Mouse (Mus musculus): Measurements from ENCODE around the gene Sh3bp2.
"Not testable (repeated sequence)": the region's sequence is repeated elsewhere in the genome, so short reads cannot be mapped to it uniquely, and the experiment has no call there.

Sh3bp2 gene

GRCm38 (mm10) chr5:34527352-34527751, 1.7 kb downstream of the Sh3bp2 start:
- DNase-seq = no peak

GRCm38 (mm10) chr5:34528724-34529123, 3.1 kb downstream of the Sh3bp2 start:
- DNase-seq = no peak

GRCm38 (mm10) chr5:34530116-34530515, 4.5 kb downstream of the Sh3bp2 start:
- DNase-seq = no peak

GRCm38 (mm10) chr5:34530687-34531086, 5.0 kb downstream of the Sh3bp2 start:
- no peak for DNase-seq

GRCm38 (mm10) chr5:34533066-34533465, 7.4 kb downstream of the Sh3bp2 start:
- DNase-seq = no peak

- DNase-seq = no peak
These were observed 8.2 kb downstream of the Sh3bp2 start for GRCm38 (mm10) chr5:34533820-34534219.

GRCm38 (mm10) chr5:34534776-34535581, 9.3 kb downstream of the Sh3bp2 start:
- DNase-seq = no peak

- DNase-seq = no peak
These were observed 10.2 kb downstream of the Sh3bp2 start for GRCm38 (mm10) chr5:34535831-34536230.

- DNase-seq = no peak
These were observed 12.4 kb downstream of the Sh3bp2 start for GRCm38 (mm10) chr5:34538079-34538478.

- DNase-seq = no peak
These were observed 12.9 kb downstream of the Sh3bp2 start for GRCm38 (mm10) chr5:34538527-34538926.

- no peak for DNase-seq
These were observed 13.5 kb downstream of the Sh3bp2 start for GRCm38 (mm10) chr5:34539121-34539520.

- no peak for DNase-seq
These were observed 16.5 kb downstream of the Sh3bp2 start for GRCm38 (mm10) chr5:34542166-34542565.

- DNase-seq = no peak
These were observed 17.5 kb downstream of the Sh3bp2 start for GRCm38 (mm10) chr5:34543114-34543513.

GRCm38 (mm10) chr5:34547410-34547809, 21.8 kb downstream of the Sh3bp2 start:
- peak; percentile 38 for DNase-seq

GRCm38 (mm10) chr5:34549135-34549482, 23.5 kb downstream of the Sh3bp2 start:
- no peak for DNase-seq

GRCm38 (mm10) chr5:34549483-34550221, 24.0 kb downstream of the Sh3bp2 start:
- DNase-seq = no peak

- DNase-seq = no peak
These were observed 24.6 kb downstream of the Sh3bp2 start for GRCm38 (mm10) chr5:34550251-34550650.

GRCm38 (mm10) chr5:34551821-34552220, 26.2 kb downstream of the Sh3bp2 start:
- no peak for DNase-seq

GRCm38 (mm10) chr5:34563854-34564253, 38.2 kb downstream of the Sh3bp2 start:
- no peak for DNase-seq

- no peak for DNase-seq
These were observed 38.7 kb downstream of the Sh3bp2 start for GRCm38 (mm10) chr5:34564291-34564690.

GRCm38 (mm10) chr5:34565545-34566283, 40.1 kb downstream of the Sh3bp2 start:
- DNase-seq = no peak

- no peak for DNase-seq
These were observed 45.9 kb downstream of the Sh3bp2 start for GRCm38 (mm10) chr5:34571551-34571950.

- DNase-seq = not testable (repeated sequence)
These were observed 46.9 kb downstream of the Sh3bp2 start for GRCm38 (mm10) chr5:34572568-34572967.

All from cerebellum, adult 9-10 months (tissue).